Mouse (Mus musculus): ENCODE measurements around the gene Pxk. TPM values are rescaled to one million over a fixed set of nuclear protein-coding genes. Genes with fewer than 3 reads are reported as not detected.

The Pxk gene
- polyA plus RNA-seq, 1 experiment from 2014 or later: 85.0 TPM

DNA sequence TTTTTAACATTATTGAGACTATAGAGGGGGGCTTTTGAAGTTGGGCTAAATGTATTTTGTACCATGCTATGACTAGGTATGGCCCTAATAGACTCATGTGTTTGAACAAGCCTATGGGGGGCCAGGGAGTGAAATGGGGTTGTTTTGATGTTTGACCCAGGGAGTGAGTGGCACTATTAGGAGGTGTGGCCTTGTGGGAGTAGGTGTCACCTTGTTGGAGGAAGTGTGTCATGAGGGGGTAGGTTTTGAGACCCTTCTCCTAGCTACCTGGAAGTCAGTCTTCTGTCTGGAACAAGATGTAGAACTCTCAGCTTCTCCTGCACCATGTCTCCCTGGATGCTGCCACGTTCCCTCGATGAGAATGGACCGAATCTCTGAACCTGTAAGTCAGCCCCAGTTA is 92.5 kb downstream of the Pxk start:
- Histone ChIP-seq H3K27ac (ENCODE audit: low read depth, low read length) (no peak overlapping the region), H3K4me1 (ENCODE audit: control insufficient read depth, insufficient read depth, low read length) (no peaks in the 10 kb centered on the region), H3K4me2 (ENCODE audit: low read depth, low read length) (no peak overlapping the region), H3K9me3 (ENCODE audit: control insufficient read depth, low read length) (no peaks in the 10 kb centered on the region), H3K9ac (replicated peaks; ENCODE audit: low read depth, low read length) (no peak overlapping the region), H3K27me3 (ENCODE audit: control insufficient read depth, insufficient read depth, low read length) (no peaks in the 10 kb centered on the region), H3K36me3 (ENCODE audit: control insufficient read depth, insufficient read depth, low read length) (no peaks in the 10 kb centered on the region), H3K4me3 (ENCODE audit: low read depth, low read length) (no peak overlapping the region)
- 93% methylated on average over 3 of the region's 3 CpGs for WGBS
- ATAC-seq (ENCODE audit: low read depth): no peak

DNA sequence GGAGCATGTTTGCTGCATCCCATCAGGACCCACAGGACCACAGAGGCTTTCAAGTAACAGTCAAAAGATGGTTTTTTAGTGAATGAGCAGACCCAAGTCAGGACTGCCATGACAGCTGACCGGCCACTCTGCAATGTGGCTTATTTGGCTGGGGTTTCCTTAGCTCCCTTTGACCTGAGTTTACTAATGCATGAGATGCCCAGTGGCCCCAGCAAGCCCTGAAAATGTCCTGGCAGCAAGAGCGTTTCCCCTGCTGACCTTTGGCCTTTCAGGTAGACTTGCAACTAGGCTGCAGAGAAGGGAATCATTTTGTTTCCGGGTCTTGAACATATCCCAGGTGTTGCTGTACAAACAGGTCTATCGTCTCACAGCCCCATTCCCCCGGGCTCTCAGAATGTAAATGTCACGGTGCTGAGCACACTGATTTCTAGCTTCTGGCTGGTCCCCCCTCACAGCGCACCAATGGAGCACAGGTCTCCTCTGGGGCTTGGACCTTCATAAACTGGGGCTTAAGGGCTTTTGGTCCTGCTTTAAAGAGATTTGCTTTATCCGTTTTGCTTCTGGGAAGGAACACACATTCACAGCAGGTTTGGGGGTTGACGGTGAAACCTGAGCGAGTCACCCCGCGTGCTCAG is 93.4 kb downstream of the Pxk start:
- Histone ChIP-seq H3K4me3 (ENCODE audit: low read depth, low read length) (no peak overlapping the region), H3K27ac (ENCODE audit: low read depth, low read length) (no peak overlapping the region), H3K36me3 (ENCODE audit: control insufficient read depth, insufficient read depth, low read length) (no peaks in the 10 kb centered on the region), H3K9ac (replicated peaks; ENCODE audit: low read depth, low read length) (no peak overlapping the region), H3K27me3 (ENCODE audit: control insufficient read depth, insufficient read depth, low read length) (no peaks in the 10 kb centered on the region), H3K9me3 (ENCODE audit: control insufficient read depth, low read length) (no peaks in the 10 kb centered on the region), H3K4me2 (ENCODE audit: low read depth, low read length) (no peak overlapping the region), H3K4me1 (ENCODE audit: control insufficient read depth, insufficient read depth, low read length) (no peaks in the 10 kb centered on the region)
- ATAC-seq (ENCODE audit: low read depth): no peak
- 79% methylated on average over 12 of the region's 12 CpGs for WGBS

DNA sequence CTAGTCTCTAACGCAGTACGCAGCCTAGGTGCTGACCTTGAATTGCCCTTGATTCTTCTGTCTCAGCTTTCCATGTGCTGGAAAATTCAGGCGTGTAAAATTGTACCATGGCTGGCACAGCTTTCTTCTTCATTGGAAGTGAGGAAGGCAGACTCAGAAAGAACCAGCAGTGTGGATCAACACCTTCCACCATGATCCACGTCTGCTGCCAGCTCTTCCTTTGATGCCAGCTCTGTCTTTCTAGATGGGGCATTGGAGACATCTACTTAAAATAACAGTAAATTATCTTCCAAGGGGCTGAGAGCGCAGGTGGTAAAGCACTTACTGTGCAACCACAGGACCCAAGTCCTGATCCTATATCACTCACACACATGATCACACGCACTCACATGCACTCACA is 94.7 kb downstream of the Pxk start:
- Histone ChIP-seq H3K27ac (ENCODE audit: low read depth, low read length) (no peak overlapping the region), H3K4me3 (ENCODE audit: low read depth, low read length) (no peak overlapping the region), H3K9me3 (ENCODE audit: control insufficient read depth, low read length) (no peaks in the 10 kb centered on the region), H3K9ac (replicated peaks; ENCODE audit: low read depth, low read length) (no peak overlapping the region), H3K27me3 (ENCODE audit: control insufficient read depth, insufficient read depth, low read length) (no peaks in the 10 kb centered on the region), H3K4me1 (ENCODE audit: control insufficient read depth, insufficient read depth, low read length) (no peaks in the 10 kb centered on the region), H3K36me3 (ENCODE audit: control insufficient read depth, insufficient read depth, low read length) (no peaks in the 10 kb centered on the region), H3K4me2 (ENCODE audit: low read depth, low read length) (no peak overlapping the region)
- 88% methylated on average over 6 of the region's 6 CpGs for WGBS
- ATAC-seq (ENCODE audit: low read depth): no peak

DNA sequence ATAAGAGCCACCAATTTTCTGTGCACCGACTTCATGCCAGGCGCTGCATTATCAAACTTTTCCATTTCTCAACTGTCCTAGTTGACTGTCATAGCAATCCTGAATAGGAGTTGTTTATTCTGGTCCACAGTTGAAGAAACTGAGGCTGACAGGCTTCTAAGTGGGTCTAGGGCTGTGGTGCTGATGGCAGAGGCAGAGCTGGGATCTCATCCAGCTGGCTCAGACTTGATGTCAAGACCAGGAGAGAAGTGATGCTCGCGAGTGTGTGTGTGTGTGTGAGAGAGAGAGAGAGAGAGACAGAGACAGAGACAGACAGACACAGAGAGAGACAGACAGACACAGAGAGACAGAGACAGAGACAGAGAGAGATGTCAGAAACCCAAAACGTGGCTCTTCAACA is 102.8 kb downstream of the Pxk start:
- Histone ChIP-seq H3K27me3 (ENCODE audit: control insufficient read depth, insufficient read depth, low read length) (no peaks in the 10 kb centered on the region), H3K9me3 (ENCODE audit: control insufficient read depth, low read length) (no peaks in the 10 kb centered on the region), H3K27ac (ENCODE audit: low read depth, low read length) (no peak overlapping the region), H3K4me2 (ENCODE audit: low read depth, low read length) (no peak overlapping the region), H3K9ac (replicated peaks; ENCODE audit: low read depth, low read length) (no peak overlapping the region), H3K36me3 (ENCODE audit: control insufficient read depth, insufficient read depth, low read length) (no peaks in the 10 kb centered on the region), H3K4me3 (ENCODE audit: low read depth, low read length) (no peak overlapping the region), H3K4me1 (ENCODE audit: control insufficient read depth, insufficient read depth, low read length) (no peaks in the 10 kb centered on the region)
- 81% methylated on average over 5 of the region's 5 CpGs for WGBS
- no peak for ATAC-seq (ENCODE audit: low read depth)

DNA sequence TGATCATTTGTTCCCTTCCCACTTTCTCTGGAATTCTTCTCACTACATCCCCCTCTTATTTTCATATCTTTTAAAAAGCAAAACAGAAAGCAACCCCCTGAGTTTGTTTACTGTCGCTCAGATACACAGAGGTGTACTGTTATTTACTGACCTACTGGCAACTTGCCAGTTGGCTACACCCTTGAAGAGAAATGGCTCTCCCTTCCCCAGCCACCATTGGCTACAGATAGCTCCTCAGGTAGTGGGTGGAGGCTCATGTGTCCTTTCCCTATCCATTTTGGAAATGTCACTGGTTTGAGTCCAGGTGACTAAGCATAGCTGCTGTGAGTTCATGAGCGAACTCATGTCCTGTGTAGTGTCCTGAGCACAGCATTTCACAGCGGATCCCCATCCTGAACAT is 103.7 kb downstream of the Pxk start:
- no peaks in the 10 kb centered on the region for H3K4me1 ChIP-seq (ENCODE audit: control insufficient read depth, insufficient read depth, low read length)
- no peak for ATAC-seq (ENCODE audit: low read depth)
- no peaks in the 10 kb centered on the region for H3K9me3 ChIP-seq (ENCODE audit: control insufficient read depth, low read length)
- H3K27ac ChIP-seq (ENCODE audit: low read depth, low read length): no peak overlapping the region
- H3K27me3 ChIP-seq (ENCODE audit: control insufficient read depth, insufficient read depth, low read length): no peaks in the 10 kb centered on the region
- H3K9ac ChIP-seq (replicated peaks; ENCODE audit: low read depth, low read length): no peak overlapping the region
- 90% methylated on average over 3 of the region's 3 CpGs for WGBS
- no peak overlapping the region for H3K4me3 ChIP-seq (ENCODE audit: low read depth, low read length)
- no peaks in the 10 kb centered on the region for H3K36me3 ChIP-seq (ENCODE audit: control insufficient read depth, insufficient read depth, low read length)
- H3K4me2 ChIP-seq (ENCODE audit: low read depth, low read length): no peak overlapping the region

DNA sequence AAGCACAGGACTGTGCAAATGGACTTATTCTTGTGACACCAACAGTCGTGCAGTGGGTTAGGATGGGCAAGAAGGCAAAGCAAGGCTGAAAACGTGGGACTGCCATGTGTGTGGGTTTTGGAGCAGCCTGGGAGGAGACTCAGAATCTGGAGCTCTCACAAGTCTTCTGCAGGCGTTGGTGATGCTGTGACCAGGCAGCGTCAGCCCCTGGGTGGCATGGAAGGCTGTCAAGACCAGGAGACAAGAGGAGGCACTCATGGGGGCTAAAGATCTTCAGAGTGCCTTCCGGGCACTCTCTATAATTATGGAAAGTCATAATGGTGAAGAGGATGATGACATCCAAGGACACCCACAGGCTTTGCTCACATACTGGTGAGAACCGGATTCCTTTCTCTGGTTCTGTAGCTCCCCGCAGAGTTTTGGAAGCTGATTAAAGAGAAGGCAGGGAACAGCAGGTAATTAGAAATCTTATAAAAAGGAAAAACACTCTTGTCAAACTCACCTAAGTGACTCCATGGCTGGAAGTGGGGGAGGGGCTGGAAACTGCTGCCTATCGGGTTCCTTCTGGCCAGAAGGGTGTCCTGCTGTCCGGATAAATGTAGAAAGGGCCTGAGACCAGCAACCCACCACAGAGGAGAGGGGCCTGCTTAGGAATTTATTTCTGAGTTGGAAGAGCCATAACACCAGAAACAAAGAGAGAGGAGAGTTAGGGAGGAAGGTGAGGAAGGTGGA is 108.3 kb downstream of the Pxk start:
- H3K27me3 ChIP-seq (ENCODE audit: control insufficient read depth, insufficient read depth, low read length): no peaks in the 10 kb centered on the region
- H3K4me1 ChIP-seq (ENCODE audit: control insufficient read depth, insufficient read depth, low read length): no peaks in the 10 kb centered on the region
- H3K4me3 ChIP-seq (ENCODE audit: low read depth, low read length): no peak overlapping the region
- 60% methylated on average over 9 of the region's 9 CpGs for WGBS
- ATAC-seq (ENCODE audit: low read depth): no peak
- no peaks in the 10 kb centered on the region for H3K36me3 ChIP-seq (ENCODE audit: control insufficient read depth, insufficient read depth, low read length)
- H3K4me2 ChIP-seq (ENCODE audit: low read depth, low read length): no peak overlapping the region
- no peak overlapping the region for H3K9ac ChIP-seq (replicated peaks; ENCODE audit: low read depth, low read length)
- no peak overlapping the region for H3K27ac ChIP-seq (ENCODE audit: low read depth, low read length)
- no peaks in the 10 kb centered on the region for H3K9me3 ChIP-seq (ENCODE audit: control insufficient read depth, low read length)

DNA sequence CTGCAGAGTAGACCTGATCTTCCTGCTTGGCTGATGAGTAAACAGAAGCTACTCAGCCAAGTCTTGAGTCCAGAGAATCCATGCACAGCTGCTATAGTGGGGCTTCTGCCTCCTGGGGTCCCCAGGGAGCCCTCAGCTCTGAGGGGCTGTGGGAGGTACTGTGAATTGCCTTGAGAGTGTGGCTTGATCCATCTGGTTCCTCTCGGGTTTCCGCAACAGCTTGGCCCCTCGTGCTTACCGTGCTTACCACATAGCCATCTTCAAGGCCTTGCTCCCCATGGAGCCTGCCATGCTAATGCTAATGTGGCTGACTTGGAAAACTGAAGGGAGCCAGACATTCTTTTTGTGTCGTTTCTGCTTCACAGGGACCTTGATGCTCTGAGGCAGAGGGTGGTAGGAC is 109.1 kb downstream of the Pxk start:
- no peaks in the 10 kb centered on the region for H3K27me3 ChIP-seq (ENCODE audit: control insufficient read depth, insufficient read depth, low read length)
- no peak overlapping the region for H3K4me3 ChIP-seq (ENCODE audit: low read depth, low read length)
- H3K36me3 ChIP-seq (ENCODE audit: control insufficient read depth, insufficient read depth, low read length): no peaks in the 10 kb centered on the region
- H3K9ac ChIP-seq (replicated peaks; ENCODE audit: low read depth, low read length): no peak overlapping the region
- peak; percentile 61; the same call in 1 of the 2 replicates for ATAC-seq (ENCODE audit: low read depth)
- 11% methylated on average over 5 of the region's 5 CpGs for WGBS
- H3K27ac ChIP-seq (ENCODE audit: low read depth, low read length): no peak overlapping the region
- no peaks in the 10 kb centered on the region for H3K9me3 ChIP-seq (ENCODE audit: control insufficient read depth, low read length)
- no peak overlapping the region for H3K4me2 ChIP-seq (ENCODE audit: low read depth, low read length)
- no peaks in the 10 kb centered on the region for H3K4me1 ChIP-seq (ENCODE audit: control insufficient read depth, insufficient read depth, low read length)

DNA sequence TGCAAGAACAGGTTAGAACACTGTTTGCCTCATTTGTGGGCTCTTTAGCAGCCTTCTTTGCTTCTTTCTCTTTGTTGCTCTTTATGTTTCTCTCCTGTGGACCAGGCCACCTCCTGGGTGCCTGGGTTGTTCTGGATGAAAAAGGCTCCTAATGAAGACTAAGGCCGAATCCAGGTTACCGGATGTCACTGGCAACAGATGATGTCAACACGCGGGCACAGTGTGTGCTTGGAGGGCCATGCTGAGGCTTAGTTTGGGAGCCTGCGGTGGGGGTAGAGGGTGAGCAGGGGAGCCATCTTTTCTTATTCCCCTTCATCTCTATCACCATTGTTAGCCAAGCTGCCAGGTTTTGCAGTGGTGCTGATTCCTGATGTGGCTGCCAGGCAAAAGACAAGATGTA is 109.5 kb downstream of the Pxk start:
- Histone ChIP-seq H3K4me1 (ENCODE audit: control insufficient read depth, insufficient read depth, low read length) (no peaks in the 10 kb centered on the region), H3K27ac (ENCODE audit: low read depth, low read length) (no peak overlapping the region), H3K36me3 (ENCODE audit: control insufficient read depth, insufficient read depth, low read length) (no peaks in the 10 kb centered on the region), H3K4me2 (ENCODE audit: low read depth, low read length) (no peak overlapping the region), H3K4me3 (ENCODE audit: low read depth, low read length) (no peak overlapping the region), H3K9ac (replicated peaks; ENCODE audit: low read depth, low read length) (no peak overlapping the region), H3K27me3 (ENCODE audit: control insufficient read depth, insufficient read depth, low read length) (no peaks in the 10 kb centered on the region), H3K9me3 (ENCODE audit: control insufficient read depth, low read length) (no peaks in the 10 kb centered on the region)
- WGBS: 67% methylated on average over 5 of the region's 5 CpGs
- ATAC-seq (ENCODE audit: low read depth): no peak

DNA sequence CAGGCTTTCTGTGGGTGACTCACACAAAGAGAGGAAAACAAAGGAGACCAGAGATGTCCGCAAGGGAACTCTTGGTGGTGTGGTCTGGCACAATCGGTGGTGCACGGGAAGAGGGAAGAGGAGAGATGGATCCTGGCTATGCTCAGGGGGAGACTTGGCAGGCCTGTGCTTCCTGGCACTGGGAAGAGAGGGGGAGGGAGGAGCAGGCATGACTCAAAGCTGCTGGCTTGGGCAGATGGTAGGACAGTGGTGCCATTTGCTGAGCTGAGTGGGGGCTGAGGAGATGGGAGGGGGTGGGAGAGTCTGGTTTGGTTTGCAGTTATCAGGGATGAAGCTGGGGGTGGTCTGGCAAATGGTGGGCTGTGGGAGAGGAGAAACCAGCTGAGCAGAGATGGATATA is 110.9 kb downstream of the Pxk start:
- no peaks in the 10 kb centered on the region for H3K4me1 ChIP-seq (ENCODE audit: control insufficient read depth, insufficient read depth, low read length)
- no peaks in the 10 kb centered on the region for H3K27me3 ChIP-seq (ENCODE audit: control insufficient read depth, insufficient read depth, low read length)
- no peak overlapping the region for H3K4me3 ChIP-seq (ENCODE audit: low read depth, low read length)
- WGBS: 66% methylated on average over 3 of the region's 3 CpGs
- H3K27ac ChIP-seq (ENCODE audit: low read depth, low read length): no peak overlapping the region
- H3K9me3 ChIP-seq (ENCODE audit: control insufficient read depth, low read length): no peaks in the 10 kb centered on the region
- H3K4me2 ChIP-seq (ENCODE audit: low read depth, low read length): no peak overlapping the region
- no peak overlapping the region for H3K9ac ChIP-seq (replicated peaks; ENCODE audit: low read depth, low read length)
- ATAC-seq (ENCODE audit: low read depth): no peak
- no peaks in the 10 kb centered on the region for H3K36me3 ChIP-seq (ENCODE audit: control insufficient read depth, insufficient read depth, low read length)
